Mouse (Mus musculus) heart, embryonic 13.5 days (tissue): ENCODE measurements around the gene Arpc5l. TPM values are rescaled to one million over a fixed set of nuclear protein-coding genes. Genes with fewer than 3 reads are reported as not detected.
"Not testable (repeated sequence)": the region's sequence is repeated elsewhere in the genome, so short reads cannot be mapped to it uniquely, and the experiment has no call there.

ENCODE experiments used
- ATAC-seq: fragments of 200-750 bp; cut with Nextera tagmentation; 2 replicates; pipeline ENCODE4 v1.8.0; 2017; ENCODE audit warnings: moderate TSS enrichment; ENCODE audit not compliant: insufficient number of reproducible peaks, low FRiP score, low TSS enrichment; ENCODE audit errors: extremely low read depth
- H3K27ac ChIP-seq: fragments of 300-500 bp; sonication (generic); replicated peaks from 2 replicates; pipeline ENCODE4 v1.5.1; 2015; ENCODE audit warnings: moderate library complexity, mild to moderate bottlenecking, inconsistent platforms
- H3K27me3 ChIP-seq: fragments of 300-500 bp; sonication (generic); replicated peaks from 2 replicates; pipeline ENCODE4 v1.6.1; 2015; ENCODE audit warnings: mild to moderate bottlenecking, inconsistent platforms
- H3K36me3 ChIP-seq: fragments of 300-500 bp; sonication (generic); 2 replicates; pipeline ENCODE4 v1.6.1; 2015; ENCODE audit warnings: mild to moderate bottlenecking, inconsistent platforms
- H3K4me1 ChIP-seq: fragments of 300-500 bp; sonication (generic); 2 replicates; pipeline ENCODE4 v1.6.1; 2015; ENCODE audit warnings: inconsistent platforms
- H3K4me2 ChIP-seq: fragments of 300-500 bp; sonication (generic); 2 replicates; pipeline ENCODE4 v1.6.1; 2015; ENCODE audit warnings: inconsistent platforms, mild to moderate bottlenecking, moderate library complexity
- H3K4me3 ChIP-seq: fragments of 300-500 bp; sonication (generic); 2 replicates; pipeline ENCODE4 v1.5.1; 2015; ENCODE audit warnings: moderate library complexity, mild to moderate bottlenecking, inconsistent platforms
- H3K9ac ChIP-seq: fragments of 300-500 bp; sonication (generic); 2 replicates; pipeline ENCODE4 v1.6.1; 2015; ENCODE audit warnings: inconsistent platforms, mild to moderate bottlenecking, moderate library complexity
- H3K9me3 ChIP-seq: fragments of 300-500 bp; sonication (generic); 2 replicates; pipeline ENCODE4 v1.6.1; 2016; ENCODE audit warnings: inconsistent platforms
- WGBS: fragments of 180-500 bp; shearing (Covaris S2); methylation state at CpG from one replicate; pipeline ENCODE4 v1.1.7; 2015; ENCODE audit warnings: mixed read lengths; 5-methylcytosine and 5-hydroxymethylcytosine counted together
- polyA plus RNA-seq: library from polyadenylated mRNA; unstranded; fragments of >200 nt; fragmentation: Nextera tagmentation; extraction: Ambion mirVana; gene quantifications from 2 replicates; pipeline ENCODE4 v1.2.1, GENCODE M21; 2015

Gene Arpc5l
- polyA plus RNA-seq, 1 experiment from 2014 or later: 75.4 TPM

DNA sequence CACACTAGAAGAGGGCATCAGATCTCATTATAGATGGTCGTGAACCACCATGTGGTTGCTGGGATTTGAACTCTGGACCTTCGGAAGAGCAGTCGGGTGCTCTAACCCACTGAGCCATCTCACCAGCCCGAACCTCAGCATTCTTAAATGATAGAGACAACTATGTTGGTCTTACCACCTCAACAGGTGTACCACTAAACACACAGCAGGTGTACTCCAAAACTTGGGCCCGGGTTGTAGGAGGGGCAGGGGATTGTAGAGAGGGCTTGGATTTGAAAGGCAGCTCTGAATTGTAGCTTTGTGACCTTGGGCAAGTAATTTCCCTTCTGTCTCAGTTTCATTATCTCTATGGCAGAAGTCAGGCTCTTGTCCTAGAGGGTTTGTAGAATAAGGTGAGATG lies 5.0 kb downstream of the Arpc5l start:
- H3K4me1 ChIP-seq: peaks cover 45% of the 10 kb centered on the region
- not testable (repeated sequence) for H3K27ac ChIP-seq, H3K4me3 ChIP-seq, H3K9me3 ChIP-seq, H3K4me2 ChIP-seq, H3K9ac ChIP-seq, ATAC-seq, H3K27me3 ChIP-seq
- 90% methylated on average over 5 of the region's 5 CpGs for WGBS
- peaks cover 32% of the 10 kb centered on the region for H3K36me3 ChIP-seq

- Histone ChIP-seq H3K27ac (no peak overlapping the region), H3K9ac (no peak overlapping the region), H3K4me1 (peaks cover 38% of the 10 kb centered on the region), H3K9me3 (no peaks in the 10 kb centered on the region), H3K4me3 (no peak overlapping the region), H3K36me3 (peaks cover 43% of the 10 kb centered on the region), H3K27me3 (no peaks in the 10 kb centered on the region), H3K4me2 (no peak overlapping the region)
- ATAC-seq: no peak
Measured at GRCm38 (mm10) chr2:39011264-39011663, 6.1 kb downstream of the Arpc5l start.

DNA sequence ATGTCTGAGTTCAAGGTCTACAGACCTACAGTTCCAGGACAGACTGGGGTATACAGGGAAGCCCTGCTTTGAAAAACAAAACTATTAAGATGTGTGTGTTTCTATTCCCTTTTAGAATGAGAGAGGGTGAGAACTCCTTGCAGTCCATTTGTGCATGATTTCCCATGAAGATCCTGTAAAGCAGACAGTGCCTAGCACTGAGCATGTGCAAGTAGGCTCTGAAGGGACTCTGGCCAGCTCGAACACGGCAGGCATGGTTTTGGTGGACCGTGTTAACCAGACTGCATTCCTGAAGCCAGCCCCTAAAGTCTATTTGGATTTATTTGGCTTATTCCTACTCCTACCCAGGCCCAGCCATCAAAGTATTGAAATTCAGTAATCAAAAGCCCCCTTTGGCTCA lies 6.8 kb downstream of the Arpc5l start:
- Histone ChIP-seq H3K27ac (no peak overlapping the region), H3K36me3 (peaks cover 50% of the 10 kb centered on the region), H3K9ac (no peak overlapping the region), H3K4me2 (no peak overlapping the region), H3K27me3 (no peaks in the 10 kb centered on the region), H3K4me3 (no peak overlapping the region), H3K9me3 (no peaks in the 10 kb centered on the region), H3K4me1 (peaks cover 32% of the 10 kb centered on the region)
- ATAC-seq: no peak
- 84% methylated on average over 3 of the region's 3 CpGs for whole genome bisulfite sequencing

DNA sequence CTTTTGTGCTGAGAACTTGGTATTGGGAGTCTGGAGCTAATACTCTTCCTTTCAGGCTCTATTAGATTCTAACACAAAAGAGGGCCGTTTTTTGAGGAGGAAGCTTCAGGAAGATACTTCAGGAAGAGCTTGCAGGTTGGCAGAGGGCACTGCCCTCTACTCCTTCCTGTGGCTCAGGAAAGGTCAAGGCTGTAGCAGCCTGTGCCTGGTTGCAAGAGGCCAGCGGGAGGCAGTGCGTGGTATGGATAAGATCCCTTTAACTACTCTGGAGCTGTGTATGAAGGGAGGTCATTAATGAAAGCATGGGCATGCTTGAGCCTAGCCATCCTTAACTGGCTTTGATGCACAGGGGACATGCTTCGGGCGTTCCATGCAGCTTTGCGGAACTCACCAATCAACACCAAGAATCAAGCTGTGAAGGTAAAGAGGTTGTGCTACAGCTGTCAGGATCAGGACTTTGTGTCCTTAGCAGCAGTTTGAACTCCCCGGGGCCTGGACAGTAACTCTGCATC lies 7.7 kb downstream of the Arpc5l start:
- 76% methylated on average over 7 of the region's 7 CpGs for WGBS
- no peak overlapping the region for H3K4me2 ChIP-seq
- no peak overlapping the region for H3K27ac ChIP-seq
- H3K4me3 ChIP-seq: no peak overlapping the region
- H3K36me3 ChIP-seq: peaks cover 58% of the 10 kb centered on the region
- no peaks in the 10 kb centered on the region for H3K27me3 ChIP-seq
- H3K9me3 ChIP-seq: no peaks in the 10 kb centered on the region
- H3K4me1 ChIP-seq: peaks cover 28% of the 10 kb centered on the region
- no peak overlapping the region for H3K9ac ChIP-seq
- no peak for ATAC-seq

- H3K36me3 ChIP-seq: peaks cover 93% of the 10 kb centered on the region
- H3K4me2 ChIP-seq: no peak overlapping the region
- no peaks in the 10 kb centered on the region for H3K27me3 ChIP-seq
- WGBS: 67% methylated on average over 3 of the region's 3 CpGs
- peaks cover 3% of the 10 kb centered on the region for H3K4me1 ChIP-seq
- H3K9me3 ChIP-seq: no peaks in the 10 kb centered on the region
- no peak overlapping the region for H3K9ac ChIP-seq
- H3K27ac ChIP-seq: no peak overlapping the region
- no peak for ATAC-seq
- no peak overlapping the region for H3K4me3 ChIP-seq
Measured at GRCm38 (mm10) chr2:39016581-39016980, 11.4 kb downstream of the Arpc5l start.

GRCm38 (mm10) chr2:39020004-39020403 lies 14.9 kb downstream of the Arpc5l start:
- no peak overlapping the region for H3K4me3 ChIP-seq
- H3K27me3 ChIP-seq: no peaks in the 10 kb centered on the region
- no peak overlapping the region for H3K9ac ChIP-seq
- no peak overlapping the region for H3K27ac ChIP-seq
- no peaks in the 10 kb centered on the region for H3K4me1 ChIP-seq
- no peak overlapping the region for H3K4me2 ChIP-seq
- peaks cover 95% of the 10 kb centered on the region for H3K36me3 ChIP-seq
- H3K9me3 ChIP-seq: no peaks in the 10 kb centered on the region
- ATAC-seq: no peak
- WGBS: 76% methylated on average over 1 of the region's 1 CpGs

GRCm38 (mm10) chr2:39031611-39032010 lies 26.5 kb downstream of the Arpc5l start:
- H3K4me3 ChIP-seq: no peak overlapping the region
- H3K27ac ChIP-seq: no peak overlapping the region
- 92% methylated on average over 1 of the region's 1 CpGs for WGBS
- H3K27me3 ChIP-seq: no peaks in the 10 kb centered on the region
- peaks cover 90% of the 10 kb centered on the region for H3K36me3 ChIP-seq
- no peaks in the 10 kb centered on the region for H3K4me1 ChIP-seq
- ATAC-seq: no peak
- no peak overlapping the region for H3K4me2 ChIP-seq
- no peaks in the 10 kb centered on the region for H3K9me3 ChIP-seq
- H3K9ac ChIP-seq: no peak overlapping the region

DNA sequence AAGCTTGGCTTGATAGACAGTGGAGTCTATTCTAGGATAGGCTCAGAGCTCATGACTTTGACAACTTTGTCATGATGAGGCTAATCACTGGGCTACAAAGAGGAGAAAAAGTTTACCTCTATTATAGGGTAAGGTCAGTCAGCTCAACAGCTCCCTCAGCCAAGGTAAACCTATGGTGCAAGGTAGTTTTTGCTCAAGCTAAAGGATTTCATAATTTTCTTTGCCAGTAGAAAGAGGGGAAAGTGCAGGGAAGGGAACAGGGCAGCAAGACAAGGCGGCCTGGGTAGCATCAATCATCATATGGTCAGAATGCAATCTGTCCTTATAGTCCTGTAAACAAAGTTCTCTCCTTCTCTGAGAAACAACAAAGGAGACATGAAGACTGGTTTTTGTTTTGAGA lies 35.1 kb downstream of the Arpc5l start:
- Histone ChIP-seq H3K9ac (no peak overlapping the region), H3K27ac (no peak overlapping the region), H3K4me1 (no peaks in the 10 kb centered on the region), H3K4me3 (no peak overlapping the region), H3K4me2 (no peak overlapping the region), H3K9me3 (no peaks in the 10 kb centered on the region), H3K36me3 (peaks cover 87% of the 10 kb centered on the region), H3K27me3 (no peaks in the 10 kb centered on the region)
- WGBS: 88% methylated on average over 1 of the region's 1 CpGs
- no peak for ATAC-seq

GRCm38 (mm10) chr2:39048515-39048914 lies 43.4 kb downstream of the Arpc5l start:
- no peaks in the 10 kb centered on the region for H3K27me3 ChIP-seq
- ATAC-seq: no peak

GRCm38 (mm10) chr2:39064687-39065399 lies 59.7 kb downstream of the Arpc5l start:
- H3K4me3 ChIP-seq: peak overlapping the region; percentile 96
- peak; percentile 78 for ATAC-seq
- peak overlapping the region; percentile 85 for H3K4me2 ChIP-seq
- H3K36me3 ChIP-seq: peaks cover 30% of the 10 kb centered on the region
- peaks cover 11% of the 10 kb centered on the region for H3K4me1 ChIP-seq
- no peaks in the 10 kb centered on the region for H3K9me3 ChIP-seq
- 4% methylated on average over 24 of the region's 25 CpGs for WGBS
- peak overlapping the region; percentile 94 for H3K27ac ChIP-seq
- H3K27me3 ChIP-seq: no peaks in the 10 kb centered on the region
- H3K9ac ChIP-seq: peak overlapping the region; percentile 97

More at GRCm38 (mm10) chr2:39048515-39048914, 43.4 kb downstream of the Arpc5l start:
- Histone ChIP-seq H3K4me2 (no peak overlapping the region), H3K9ac (no peak overlapping the region), H3K9me3 (no peaks in the 10 kb centered on the region), H3K4me1 (no peaks in the 10 kb centered on the region), H3K4me3 (no peak overlapping the region), H3K27ac (no peak overlapping the region), H3K36me3 (peaks cover 91% of the 10 kb centered on the region)
- WGBS: 93% methylated on average over 1 of the region's 1 CpGs
